Mouse (Mus musculus): ENCODE results near the gene Prdm16. TPM values are rescaled to one million over a fixed set of nuclear protein-coding genes. Genes with fewer than 3 reads are reported as not detected.
A peak's percentile ranks its signal among the peaks of the same experiment; 100 is the strongest.

The Prdm16 gene
- total RNA-seq, 1 experiment from 2014 or later: 6.5 TPM

- peak; percentile 31 for DNase-seq
These were observed 34.3 kb downstream of the Prdm16 start for GRCm38 (mm10) chr4:154602409-154602808.

GRCm38 (mm10) chr4:154601006-154601405 is 35.7 kb downstream of the Prdm16 start:
- no peak for DNase-seq

- no peak for DNase-seq
These were observed 36.7 kb downstream of the Prdm16 start for GRCm38 (mm10) chr4:154599977-154600376.

- no peak for DNase-seq
These were observed 38.3 kb downstream of the Prdm16 start for GRCm38 (mm10) chr4:154598357-154598756.

GRCm38 (mm10) chr4:154596805-154597204 is 39.9 kb downstream of the Prdm16 start:
- no peak for DNase-seq

GRCm38 (mm10) chr4:154594761-154595556 is 41.7 kb downstream of the Prdm16 start:
- DNase-seq: no peak

- no peak for DNase-seq
These were observed 42.4 kb downstream of the Prdm16 start for GRCm38 (mm10) chr4:154594116-154594760.

- no peak for DNase-seq
These were observed 44.1 kb downstream of the Prdm16 start for GRCm38 (mm10) chr4:154592562-154592961.

GRCm38 (mm10) chr4:154590910-154591309 is 45.8 kb downstream of the Prdm16 start:
- DNase-seq: no peak

- DNase-seq: no peak
These were observed 50.3 kb downstream of the Prdm16 start for GRCm38 (mm10) chr4:154586334-154586733.

- no peak for DNase-seq
These were observed 50.9 kb downstream of the Prdm16 start for GRCm38 (mm10) chr4:154585779-154586178.

GRCm38 (mm10) chr4:154583712-154584111 is 53.0 kb downstream of the Prdm16 start:
- no peak for DNase-seq

- DNase-seq: no peak
These were observed 54.0 kb downstream of the Prdm16 start for GRCm38 (mm10) chr4:154582607-154583236.

- no peak for DNase-seq
These were observed 55.3 kb downstream of the Prdm16 start for GRCm38 (mm10) chr4:154581261-154581886.

GRCm38 (mm10) chr4:154574208-154574875 is 62.3 kb downstream of the Prdm16 start:
- DNase-seq: no peak

GRCm38 (mm10) chr4:154570451-154570881 is 66.2 kb downstream of the Prdm16 start:
- no peak for DNase-seq

- DNase-seq: no peak
These were observed 66.8 kb downstream of the Prdm16 start for GRCm38 (mm10) chr4:154569845-154570244.

- DNase-seq: no peak
These were observed 67.9 kb downstream of the Prdm16 start for GRCm38 (mm10) chr4:154568798-154569197.

GRCm38 (mm10) chr4:154567942-154568341 is 68.7 kb downstream of the Prdm16 start:
- no peak for DNase-seq

- no peak for DNase-seq
These were observed 73.5 kb downstream of the Prdm16 start for GRCm38 (mm10) chr4:154563201-154563600.

- no peak for DNase-seq
These were observed 78.6 kb downstream of the Prdm16 start for GRCm38 (mm10) chr4:154558041-154558440.

- no peak for DNase-seq
These were observed 79.5 kb downstream of the Prdm16 start for GRCm38 (mm10) chr4:154557168-154557567.
